Mouse (Mus musculus) CH12.LX (cell line): Measurements from ENCODE around the gene Sertad1. TPM values are rescaled to one million over a fixed set of nuclear protein-coding genes. Genes with fewer than 3 reads are reported as not detected.

Experiments
- DNase-seq: peaks from one replicate; pipeline ENCODE4 v3.0.0-alpha.2; 2013; ENCODE audit errors: extremely low read depth
- H3K27ac ChIP-seq: 2 replicates; pipeline ENCODE4 v1.5.1; 2012; ENCODE audit warnings: low read depth, mild to moderate bottlenecking, control low read depth, moderate library complexity; ENCODE audit not compliant: insufficient read depth
- H3K27me3 ChIP-seq: replicated peaks from 2 replicates; pipeline ENCODE3; 2012; ENCODE audit warnings: inconsistent platforms
- H3K36me3 ChIP-seq, 2 experiments: replicated peaks in 1 of 2; 2 replicates each; pipeline versions ENCODE3 to v1.6.1; 2012; ENCODE audit warnings: inconsistent platforms in 1 of 2, low read length in 1 of 2, mild to moderate bottlenecking in 1 of 2, mixed read lengths in 1 of 2, moderate library complexity in 1 of 2; ENCODE audit not compliant: control insufficient read depth in 1 of 2, insufficient read depth in 1 of 2
- H3K4me1 ChIP-seq, 2 experiments: 2 replicates each; pipeline ENCODE4 v1.6.1; 2012; ENCODE audit warnings: inconsistent platforms in 1 of 2, moderate library complexity in 1 of 2; ENCODE audit not compliant: insufficient read depth in 2 of 2, control insufficient read depth in 1 of 2
- H3K4me2 ChIP-seq: 2 replicates; pipeline ENCODE4 v1.6.1; 2012; ENCODE audit warnings: low read depth, mild to moderate bottlenecking, control low read depth; ENCODE audit not compliant: poor library complexity, insufficient read depth, severe bottlenecking
- H3K4me3 ChIP-seq, 3 experiments: fragments of 150-350 bp in 1 of 3; sonication (generic) in 1 of 3; replicated peaks in 1 of 3; 2 replicates each; pipeline versions ENCODE3 to v1.5.1; 2011 to 2012; ENCODE audit warnings: low read depth in 2 of 3, low read length in 2 of 3, mild to moderate bottlenecking in 2 of 3, moderate library complexity in 2 of 3, control low read depth in 1 of 3, improper control_type of control experiment in 1 of 3, inconsistent platforms in 1 of 3, mixed read lengths in 1 of 3; ENCODE audit not compliant: poor library complexity in 1 of 3
- H3K79me2 ChIP-seq: replicated peaks from 2 replicates; pipeline ENCODE4 v1.6.1; 2012; ENCODE audit warnings: mild to moderate bottlenecking, moderate library complexity; ENCODE audit not compliant: control insufficient read depth, poor library complexity, insufficient read depth, severe bottlenecking; ENCODE audit errors: extremely low read depth
- H3K9ac ChIP-seq: 2 replicates; pipeline ENCODE4 v1.6.1; 2012; ENCODE audit warnings: low read depth, mild to moderate bottlenecking, control low read depth, moderate library complexity; ENCODE audit not compliant: insufficient read depth
- H3K9me3 ChIP-seq: replicated peaks from 2 replicates; pipeline ENCODE3; 2012; ENCODE audit warnings: low read length, inconsistent platforms, mixed read lengths
- CTCF ChIP-seq, 2 experiments: IDR thresholded peaks in 1 of 2; conservative IDR thresholded peaks in 1 of 2; 2 replicates each; pipeline ENCODE4 v1.5.1; 2011 to 2012; ENCODE audit warnings: low read depth in 2 of 2, low read length in 2 of 2, improper control_type of control experiment in 1 of 2, inconsistent platforms in 1 of 2, mild to moderate bottlenecking in 1 of 2, moderate library complexity in 1 of 2
- E2F4 ChIP-seq: IDR thresholded peaks from 2 replicates; pipeline ENCODE4 v1.6.1; 2011; ENCODE audit warnings: low read depth, low read length, improper control_type of control experiment; ENCODE audit not compliant: insufficient replicate concordance
- ELF1 ChIP-seq: IDR thresholded peaks from 2 replicates; pipeline ENCODE4 v1.6.1; 2014; ENCODE audit warnings: low read depth, mild to moderate bottlenecking, inconsistent platforms, low read length, improper control_type of control experiment
- ETS1 ChIP-seq: conservative IDR thresholded peaks from 2 replicates; pipeline ENCODE4 v1.6.1; 2012; ENCODE audit warnings: low read depth, mild to moderate bottlenecking, inconsistent platforms, low read length, improper control_type of control experiment, moderate library complexity
- HCFC1 ChIP-seq: IDR thresholded peaks from 2 replicates; pipeline ENCODE4 v1.6.1; 2012; ENCODE audit warnings: low read depth, mild to moderate bottlenecking, inconsistent platforms, low read length, improper control_type of control experiment
- JUND ChIP-seq: conservative IDR thresholded peaks from 2 replicates; pipeline ENCODE4 v1.6.1; 2011; ENCODE audit warnings: low read depth, low read length, improper control_type of control experiment
- MEF2A ChIP-seq: IDR thresholded peaks from 2 replicates; pipeline ENCODE4 v1.6.1; 2014; ENCODE audit warnings: low read depth, mild to moderate bottlenecking, inconsistent platforms, low read length, improper control_type of control experiment, borderline replicate concordance
- PAX5 ChIP-seq: IDR thresholded peaks from 2 replicates; pipeline ENCODE4 v1.6.1; 2012; ENCODE audit warnings: low read length, inconsistent platforms, mixed read lengths
- POLR2A ChIP-seq: IDR thresholded peaks from 2 replicates; pipeline ENCODE4 v1.6.1; 2011; ENCODE audit warnings: low read depth, mild to moderate bottlenecking, improper control_type of control experiment, low read length
- POLR2AphosphoS2 ChIP-seq: IDR thresholded peaks from 2 replicates; pipeline ENCODE4 v1.6.1; 2011; ENCODE audit warnings: low read depth, low read length, improper control_type of control experiment
- RCOR1 ChIP-seq: conservative IDR thresholded peaks from 2 replicates; pipeline ENCODE4 v1.6.1; 2012; ENCODE audit warnings: low read depth, mild to moderate bottlenecking, inconsistent platforms, low read length, improper control_type of control experiment
- SIN3A ChIP-seq: IDR thresholded peaks from 2 replicates; pipeline ENCODE4 v1.6.1; 2012; ENCODE audit warnings: low read length, improper control_type of control experiment, inconsistent platforms
- SMC3 ChIP-seq: IDR thresholded peaks from 2 replicates; pipeline ENCODE4 v1.6.1; 2011; ENCODE audit warnings: low read depth, low read length, improper control_type of control experiment
- TBP ChIP-seq: conservative IDR thresholded peaks from 2 replicates; pipeline ENCODE4 v1.6.1; 2011; ENCODE audit warnings: low read depth, low read length, improper control_type of control experiment
- USF2 ChIP-seq: conservative IDR thresholded peaks from 2 replicates; pipeline ENCODE4 v1.6.1; 2011; ENCODE audit warnings: low read depth, low read length, improper control_type of control experiment
- dilution Hi-C: fragments of 300-500 bp; cut with MboI; formaldehyde crosslinking; loops from 2 replicates; pipeline ENCODE4 v1.14.3; 2020; ENCODE audit warnings: low sequenced_read_pairs; ENCODE audit not compliant: extremely low pct_unique_long_range_greater_than_20kb, extremely low pct_ligation_motif_present
- in situ Hi-C: fragments of 300-500 bp; cut with MboI; formaldehyde crosslinking; loops from 3 replicates; pipeline ENCODE4 v1.14.3; 2019; ENCODE audit warnings: low sequenced_read_pairs, low pct_ligation_motif_present, low pct_unique_long_range_greater_than_20kb, mixed read lengths
- polyA plus RNA-seq: library from polyadenylated mRNA; unstranded; fragments of >175 nt; gene quantifications from 2 replicates; pipeline ENCODE4 v1.2.1, GENCODE M21; 2012; ENCODE audit warnings: low read depth; ENCODE audit not compliant: insufficient read length
- total RNA-seq, 2 experiments: library from RNA; depleted of rRNA; stranded (reverse); fragments of 300-350 nt in 1 of 2; fragments of >200 nt in 1 of 2; gene quantifications; 2 replicates each; pipeline ENCODE4 v1.2.3; 2012 to 2014

The Sertad1 gene
- total and polyA plus RNA-seq, 3 experiments = 5.0 to 9.1 (median 8.3) TPM

GRCm38 (mm10) chr7:27455273-27455672 lies 31.4 kb upstream of the Sertad1 start:
- TF ChIP-seq MEF2A (no peak), HCFC1 (no peak), CTCF (conservative IDR thresholded peaks at IDR 0.05 in 1 of 2, IDR thresholded peaks at IDR 0.05 in 1 of 2; ENCODE audit: low read depth in 2 of 2, low read length in 2 of 2) (0 out of 4 replicates have a peak, but pooled peaks of 1 of the 2 experiments have one; percentile 0)
- no peak overlapping the region for H3K9ac ChIP-seq
- peaks cover 0 to 11% of the 10 kb centered on the region in 2 experiments; a peak in 2 of 4 replicates for H3K4me1 ChIP-seq
- no peak for DNase-seq
- in situ Hi-C loops (no loop called here), dilution Hi-C loops (no loop called here)
- no peak overlapping the region for H3K27ac ChIP-seq
- H3K4me3 ChIP-seq = no peak overlapping the region
- H3K27me3 ChIP-seq = no peaks in the 10 kb centered on the region
- no peaks in the 10 kb centered on the region for H3K79me2 ChIP-seq
- peaks cover 2% of the 10 kb centered on the region for H3K9me3 ChIP-seq
- H3K36me3 ChIP-seq = no peaks in the 10 kb centered on the region
- H3K4me2 ChIP-seq = no peak overlapping the region

- H3K4me3 ChIP-seq = no peak overlapping the region
- H3K27me3 ChIP-seq = no peaks in the 10 kb centered on the region
- H3K4me1 ChIP-seq = no peaks in the 10 kb centered on the region
- H3K79me2 ChIP-seq = no peaks in the 10 kb centered on the region
- in situ Hi-C loops (no loop called here), dilution Hi-C loops (no loop called here)
- TF ChIP-seq MEF2A (no peak), SIN3A (no peak), ELF1 (no peak), POLR2AphosphoS2 (no peak), USF2 (no peak), TBP (no peak)
- H3K9me3 ChIP-seq = no peaks in the 10 kb centered on the region
- no peak overlapping the region for H3K4me2 ChIP-seq
- H3K27ac ChIP-seq = no peak overlapping the region
- no peak overlapping the region for H3K9ac ChIP-seq
- no peak for DNase-seq
- H3K36me3 ChIP-seq = no peaks in the 10 kb centered on the region
These were observed 28.1 kb upstream of the Sertad1 start for GRCm38 (mm10) chr7:27458614-27459013.

- no peaks in the 10 kb centered on the region for H3K9me3 ChIP-seq
- in situ Hi-C loops (no loop called here), dilution Hi-C loops (no loop called here)
- no peaks in the 10 kb centered on the region for H3K36me3 ChIP-seq
- H3K27ac ChIP-seq = no peak overlapping the region
- no peaks in the 10 kb centered on the region for H3K27me3 ChIP-seq
- DNase-seq = no peak
- no peak overlapping the region for H3K4me3 ChIP-seq
- TF ChIP-seq ETS1 (no peak), RCOR1 (no peak), POLR2A (no peak), SMC3 (no peak), TBP (no peak), JUND (no peak), PAX5 (no peak), E2F4 (no peak), USF2 (no peak)
- no peaks in the 10 kb centered on the region for H3K79me2 ChIP-seq
- H3K4me2 ChIP-seq = no peak overlapping the region
- H3K4me1 ChIP-seq = no peaks in the 10 kb centered on the region
- no peak overlapping the region for H3K9ac ChIP-seq
These were observed 27.1 kb upstream of the Sertad1 start for GRCm38 (mm10) chr7:27459640-27460039.
